Mouse (Mus musculus): Measurements from ENCODE around the gene Pcsk2.

Pcsk2 gene

GRCm38 (mm10) chr2:143840895-143841294 lies 294.9 kb downstream of the Pcsk2 start:
- DNase-seq, result no peak

- no peak for DNase-seq
Observed at GRCm38 (mm10) chr2:143841536-143841935, 295.6 kb downstream of the Pcsk2 start.

GRCm38 (mm10) chr2:143844779-143845178 lies 298.8 kb downstream of the Pcsk2 start:
- no peak for DNase-seq

GRCm38 (mm10) chr2:143846799-143847198 lies 300.8 kb downstream of the Pcsk2 start:
- DNase-seq, result no peak

- no peak for DNase-seq
Observed at GRCm38 (mm10) chr2:143847291-143847690, 301.3 kb downstream of the Pcsk2 start.

GRCm38 (mm10) chr2:143851354-143852221 lies 305.6 kb downstream of the Pcsk2 start:
- no peak for DNase-seq

GRCm38 (mm10) chr2:143852295-143853275 lies 306.6 kb downstream of the Pcsk2 start:
- no peak for DNase-seq

GRCm38 (mm10) chr2:143853447-143853846 lies 307.5 kb downstream of the Pcsk2 start:
- no peak for DNase-seq

- no peak for DNase-seq
Observed at GRCm38 (mm10) chr2:143859166-143859565, 313.2 kb downstream of the Pcsk2 start.

GRCm38 (mm10) chr2:143862484-143863231 lies 316.7 kb downstream of the Pcsk2 start, which contains the start of gene Bfsp1:
Gene Bfsp1 (minus strand): TSS chr2:143863173.
- peak; percentile 36 for DNase-seq

GRCm38 (mm10) chr2:143864600-143864999 lies 318.6 kb downstream of the Pcsk2 start:
- no peak for DNase-seq
